Mouse (Mus musculus) kidney, adult 2 months (tissue): ENCODE results near the gene Ckb. TPM values are rescaled to one million over a fixed set of nuclear protein-coding genes. Genes with fewer than 3 reads are reported as not detected.

ENCODE experiments used
- DNase-seq: peaks from one replicate; pipeline ENCODE4 v3.0.0; 2021
- H3K27ac ChIP-seq: fragments of 200-500 bp; 2 replicates; pipeline ENCODE4 v1.5.1; 2012; ENCODE audit warnings: low read depth, low read length, control low read depth, inconsistent platforms; ENCODE audit not compliant: insufficient read depth
- H3K27me3 ChIP-seq: fragments of 200-500 bp; replicated peaks from 2 replicates; pipeline ENCODE4 v1.6.1; 2012; ENCODE audit warnings: mild to moderate bottlenecking, moderate library complexity, low read length, inconsistent platforms; ENCODE audit not compliant: control insufficient read depth, insufficient read depth
- H3K36me3 ChIP-seq: fragments of 200-500 bp; 2 replicates; pipeline ENCODE4 v1.6.1; 2012; ENCODE audit warnings: mild to moderate bottlenecking, moderate library complexity, low read length, inconsistent platforms; ENCODE audit not compliant: control insufficient read depth, insufficient read depth
- H3K4me1 ChIP-seq: fragments of 200-500 bp; 2 replicates; pipeline ENCODE4 v1.6.1; 2011; ENCODE audit warnings: low read length; ENCODE audit not compliant: control insufficient read depth, insufficient read depth
- H3K4me3 ChIP-seq: fragments of 200-500 bp; 2 replicates; pipeline ENCODE4 v1.5.1; 2011; ENCODE audit warnings: mild to moderate bottlenecking, low read depth, low read length, control low read depth; ENCODE audit not compliant: insufficient read depth
- CTCF ChIP-seq: fragments of 200-500 bp; conservative IDR thresholded peaks from 2 replicates; pipeline ENCODE4 v1.5.1; 2011; ENCODE audit warnings: low read depth, mild to moderate bottlenecking, control low read depth, low read length, moderate library complexity, mixed read lengths; ENCODE audit not compliant: insufficient read depth, insufficient read length
- POLR2A ChIP-seq: fragments of 200-500 bp; IDR thresholded peaks from one replicate; pipeline ENCODE4 v1.6.1; 2011; ENCODE audit warnings: low read depth, low read length, control low read depth
- WGBS: fragments of 180-500 bp; shearing (Covaris S2); methylation state at CpG from one replicate; pipeline ENCODE4 v1.1.7; 2018; 5-methylcytosine and 5-hydroxymethylcytosine counted together
- polyA plus RNA-seq: library from polyadenylated mRNA; depleted of rRNA; stranded (reverse); fragments of >200 nt; gene quantifications from 2 replicates; pipeline ENCODE4 v1.2.3, GENCODE M21; 2012

Ckb gene
- polyA plus RNA-seq, 1 experiment, result 280 TPM

DNA sequence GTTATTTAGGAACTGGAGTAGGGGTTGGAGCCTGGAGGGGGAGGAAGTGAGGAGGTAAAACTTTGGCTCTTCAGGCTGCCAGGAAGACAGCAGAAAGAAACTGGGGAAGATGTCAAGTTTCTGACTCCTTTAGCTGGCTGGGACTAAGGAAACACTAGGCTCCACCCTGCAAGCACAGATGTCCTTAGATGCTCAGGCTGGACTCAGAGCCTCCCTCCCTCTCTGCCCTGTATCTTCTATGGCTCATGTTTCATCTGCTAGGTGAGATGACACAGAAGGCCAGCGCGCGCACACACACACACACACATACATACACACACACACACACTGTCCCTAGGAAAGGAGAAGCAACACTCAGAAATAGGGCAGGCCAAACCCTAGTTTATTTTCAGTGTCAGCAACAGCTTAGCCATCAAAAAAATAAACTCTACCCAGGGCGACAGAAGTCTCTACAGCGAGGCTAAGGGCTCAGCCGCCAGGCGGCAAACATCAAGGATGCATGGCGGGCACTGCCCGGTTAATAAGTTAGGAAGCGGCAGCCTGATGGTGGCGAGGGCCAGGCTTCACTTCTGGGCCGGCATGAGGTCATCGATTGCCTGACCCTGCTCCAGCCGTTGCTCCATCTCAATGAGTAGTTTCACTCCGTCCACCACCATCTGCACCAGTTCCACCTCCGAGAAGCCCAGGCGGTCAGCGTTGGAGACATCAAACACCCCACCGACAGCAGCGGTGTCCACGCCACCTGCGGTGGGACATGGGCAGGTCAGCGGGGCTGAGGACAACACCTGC is 2.9 kb downstream of the Ckb start:
- 41% methylated on average over 23 of the region's 23 CpGs for WGBS
- Histone ChIP-seq H3K36me3 (no peaks in the 10 kb centered on the region), H3K27ac (peak overlapping the region; percentile 69), H3K4me1 (peaks cover 13% of the 10 kb centered on the region), H3K27me3 (no peaks in the 10 kb centered on the region), H3K4me3 (peak overlapping the region; percentile 5; the same call in 1 of the 2 replicates)
- TF ChIP-seq CTCF (0 out of 2 replicates have a peak, but pooled peaks have one; percentile 4), POLR2A (no peak)
- peak; percentile 61 for DNase-seq

DNA sequence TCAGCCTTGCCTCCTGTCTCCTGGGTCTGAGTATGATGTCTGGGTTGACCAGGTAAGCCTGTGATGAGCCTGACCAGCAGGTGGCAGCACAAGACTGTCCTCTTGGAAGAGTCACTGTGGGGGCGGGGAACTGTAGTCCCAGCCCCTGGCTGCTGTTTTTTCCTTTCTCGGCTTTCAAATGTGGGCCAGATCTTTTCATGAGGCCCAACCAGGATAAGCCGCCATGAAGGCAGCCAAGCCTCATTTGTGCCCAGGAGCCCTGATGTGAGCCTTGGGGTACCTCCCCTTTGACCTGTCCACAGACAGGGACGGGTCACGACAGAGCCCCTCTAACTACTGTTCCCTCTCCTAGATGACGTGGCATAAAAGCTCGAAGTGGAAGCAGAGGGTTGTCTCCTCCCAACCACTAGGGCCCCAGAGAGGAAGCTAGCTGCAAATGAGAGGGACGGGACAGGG is 3.7 kb downstream of the Ckb start:
- Histone ChIP-seq H3K4me1 (peaks cover 13% of the 10 kb centered on the region), H3K27ac (peak overlapping the region; percentile 83), H3K36me3 (no peaks in the 10 kb centered on the region), H3K4me3 (no peak overlapping the region), H3K27me3 (no peaks in the 10 kb centered on the region)
- DNase-seq, result peak; percentile 97
- TF ChIP-seq CTCF (peak; percentile 98), POLR2A (no peak)
- 5% methylated on average over 8 of the region's 8 CpGs for WGBS

DNA sequence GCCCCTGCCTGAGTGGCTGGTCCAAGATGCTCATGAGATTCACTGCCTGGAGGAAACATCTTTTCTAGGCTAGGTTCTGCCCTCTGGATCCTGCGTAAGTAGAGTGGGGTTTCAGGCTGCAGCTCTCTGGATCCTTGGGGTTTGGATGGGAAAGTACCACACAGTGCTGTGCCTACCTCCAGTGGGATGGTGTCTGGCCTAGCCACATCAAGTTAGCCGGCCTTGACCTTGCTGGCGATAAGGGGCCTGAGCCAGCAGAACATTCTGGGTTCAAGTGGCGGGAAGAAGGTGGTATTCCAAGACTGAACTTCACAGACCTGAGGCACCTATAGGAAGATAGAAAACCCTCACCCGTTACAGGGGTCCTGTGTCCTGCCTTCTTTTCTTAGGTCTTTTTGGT is 4.7 kb downstream of the Ckb start:
- H3K27ac ChIP-seq, result no peak overlapping the region
- H3K4me3 ChIP-seq, result no peak overlapping the region
- H3K36me3 ChIP-seq, result no peaks in the 10 kb centered on the region
- WGBS, result 90% methylated on average over 5 of the region's 5 CpGs
- DNase-seq, result no peak
- no peaks in the 10 kb centered on the region for H3K27me3 ChIP-seq
- peaks cover 8% of the 10 kb centered on the region for H3K4me1 ChIP-seq
- TF ChIP-seq POLR2A, result no peak

- no peak for DNase-seq
- H3K27me3 ChIP-seq, result no peaks in the 10 kb centered on the region
- peaks cover 8% of the 10 kb centered on the region for H3K4me1 ChIP-seq
- H3K36me3 ChIP-seq, result no peaks in the 10 kb centered on the region
- TF ChIP-seq CTCF, result no peak
- TF ChIP-seq POLR2A, result no peak
- H3K4me3 ChIP-seq, result no peak overlapping the region
- H3K27ac ChIP-seq, result no peak overlapping the region
- WGBS, result 83% methylated on average over 13 of the region's 13 CpGs
Measured at GRCm38 (mm10) chr12:111666380-111666779, 5.8 kb downstream of the Ckb start.

DNA sequence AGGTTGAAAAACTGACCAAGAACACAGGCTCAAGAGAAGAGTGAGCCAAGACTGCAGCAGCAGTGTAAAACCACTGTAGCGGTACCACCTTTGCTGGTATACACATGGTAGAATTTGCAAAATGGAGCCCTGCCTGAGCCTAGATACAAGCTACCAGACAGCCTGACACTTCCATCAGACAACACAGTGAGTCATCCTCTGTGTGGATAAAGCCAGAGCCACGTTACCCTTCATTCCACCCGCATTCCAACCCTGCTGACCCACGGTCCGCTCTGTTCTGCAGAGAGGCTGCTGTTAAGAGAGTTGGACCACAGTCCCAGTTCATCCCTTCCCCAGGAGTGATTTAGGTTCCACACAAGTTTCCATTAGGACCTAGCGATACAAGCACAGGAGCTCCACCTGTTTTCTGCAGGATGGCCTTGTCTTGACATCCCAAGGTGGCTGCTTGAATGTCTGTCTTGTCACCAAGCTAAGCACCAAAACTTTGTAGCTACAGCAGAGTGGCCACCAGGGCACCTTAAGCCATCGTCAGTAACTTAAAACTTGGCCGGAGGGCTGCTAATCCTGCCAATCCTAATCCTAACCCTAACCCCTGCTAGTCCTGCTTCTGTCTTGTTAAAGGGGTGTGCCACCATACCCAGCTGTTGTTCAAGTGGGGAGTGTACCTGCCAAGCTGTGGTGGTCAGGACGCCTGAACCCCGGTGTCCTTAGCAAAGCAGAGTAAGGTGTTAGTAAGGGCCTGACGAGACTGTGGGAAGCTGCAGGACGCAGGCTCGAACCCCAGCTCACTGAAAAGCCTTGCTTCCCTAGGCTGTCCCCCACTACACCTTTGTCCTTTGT is 6.9 kb downstream of the Ckb start:
- no peak overlapping the region for H3K4me3 ChIP-seq
- no peaks in the 10 kb centered on the region for H3K36me3 ChIP-seq
- 74% methylated on average over 13 of the region's 13 CpGs for WGBS
- no peaks in the 10 kb centered on the region for H3K27me3 ChIP-seq
- peaks cover 8% of the 10 kb centered on the region for H3K4me1 ChIP-seq
- no peak overlapping the region for H3K27ac ChIP-seq
- no peak for TF ChIP-seq CTCF
- no peak for TF ChIP-seq POLR2A
- no peak for DNase-seq

DNA sequence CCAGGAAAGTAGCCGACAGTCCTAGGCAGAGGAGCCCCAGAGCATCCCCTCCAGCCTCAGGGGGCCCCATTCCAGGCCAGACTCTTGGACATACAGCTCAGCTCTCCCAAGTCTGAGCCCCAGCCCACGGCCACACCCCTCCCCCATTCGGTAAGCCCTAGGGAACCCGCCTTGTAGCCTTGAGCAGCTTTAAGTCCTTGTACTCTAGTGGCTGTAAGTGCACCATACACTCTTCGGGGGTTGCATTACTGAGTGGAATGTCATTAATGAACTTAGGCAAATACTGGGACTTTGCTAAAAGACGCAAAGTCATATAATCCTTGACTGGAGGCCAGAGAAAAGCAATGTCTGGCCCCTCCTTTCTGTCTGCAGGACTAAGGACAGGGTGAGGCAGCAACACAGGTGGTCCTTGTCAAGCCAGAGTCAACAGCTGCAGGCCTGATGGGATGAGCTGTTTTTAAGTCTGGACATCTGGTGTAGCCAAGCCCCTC is 7.9 kb downstream of the Ckb start:
- Histone ChIP-seq H3K36me3 (no peaks in the 10 kb centered on the region), H3K4me1 (peaks cover 3% of the 10 kb centered on the region), H3K27ac (no peak overlapping the region), H3K27me3 (no peaks in the 10 kb centered on the region), H3K4me3 (no peak overlapping the region)
- WGBS, result 46% methylated on average over 6 of the region's 6 CpGs
- DNase-seq, result no peak
- TF ChIP-seq POLR2A (no peak), CTCF (no peak)
